Mouse (Mus musculus) left cerebral cortex, adult 11 months (tissue): ENCODE results near the gene Mypop.

Source experiments
- DNase-seq: peaks from one replicate; pipeline ENCODE4 v3.0.0; 2022; ENCODE audit warnings: low spot score

Mypop gene

GRCm38 (mm10) chr7:19021048-19021447 is 30.0 kb downstream of the Mypop start:
- no peak for DNase-seq

GRCm38 (mm10) chr7:19022189-19022958 is 31.3 kb downstream of the Mypop start:
- no peak for DNase-seq

- DNase-seq: no peak
Measured at GRCm38 (mm10) chr7:19023357-19023814, 32.3 kb downstream of the Mypop start, which contains the start of gene Foxa3. Gene Foxa3, minus strand, starts transcription at chr7:19023538.

- DNase-seq: peak; percentile 90
Measured at GRCm38 (mm10) chr7:19024096-19024506, 33.1 kb downstream of the Mypop start, which contains the start of gene Sympk. Gene Sympk, plus strand, starts transcription at chr7:19024377.

- no peak for DNase-seq
Measured at GRCm38 (mm10) chr7:19024581-19025255, 33.7 kb downstream of the Mypop start.

- no peak for DNase-seq
Measured at GRCm38 (mm10) chr7:19028067-19028466, 37.0 kb downstream of the Mypop start.

GRCm38 (mm10) chr7:19029084-19029653 is 38.1 kb downstream of the Mypop start:
- DNase-seq: no peak

GRCm38 (mm10) chr7:19031641-19032040 is 40.6 kb downstream of the Mypop start:
- no peak for DNase-seq

- DNase-seq: no peak
Measured at GRCm38 (mm10) chr7:19044616-19045015, 53.6 kb downstream of the Mypop start.

- no peak for DNase-seq
Measured at GRCm38 (mm10) chr7:19046286-19047069, 55.4 kb downstream of the Mypop start.

GRCm38 (mm10) chr7:19048006-19048527 is 57.0 kb downstream of the Mypop start:
- no peak for DNase-seq

- DNase-seq: no peak
Measured at GRCm38 (mm10) chr7:19049252-19049651, 58.2 kb downstream of the Mypop start.

- DNase-seq: no peak
Measured at GRCm38 (mm10) chr7:19050172-19050571, 59.1 kb downstream of the Mypop start.

GRCm38 (mm10) chr7:19051161-19051560 is 60.1 kb downstream of the Mypop start:
- no peak for DNase-seq
